Comparison of ENCODE assay signal across 15 mouse cellular contexts in the genomic region with DNA sequence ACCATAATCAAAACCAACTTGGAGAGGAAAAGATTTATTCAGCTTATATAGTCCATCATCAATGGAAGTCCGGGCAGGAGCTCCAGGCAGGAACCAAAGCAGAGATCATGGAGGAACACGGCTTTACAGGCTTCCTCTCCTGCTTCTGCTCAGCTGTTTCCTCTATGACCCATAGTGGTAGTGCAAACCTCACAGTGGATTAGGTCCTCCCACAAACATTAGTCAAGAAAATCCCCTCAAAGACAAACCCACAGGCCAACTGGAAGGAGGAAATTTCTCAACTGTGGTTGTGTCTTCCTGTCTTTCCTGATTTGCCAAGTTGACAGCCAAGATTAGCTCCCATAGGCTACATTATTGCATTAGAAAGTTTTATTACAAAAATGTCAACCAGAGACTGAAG.
"Had no signal": no experiment of that assay in that cellular context is flagged by ENCODE, and none has a peak within 500 bp of the region (broad histone marks: within the 10 kb centered on the region; RNA-seq: fewer than 3 reads in every experiment).

No protein-coding gene starts in this region.

- ATAC-seq: intestine, postnatal 0 days; liver, embryonic 12.5 days; midbrain, embryonic 15.5 days had no signal

- H3K4me2 ChIP-seq: limb, embryonic 13.5 days; liver, embryonic 12.5 days; liver, embryonic 15.5 days; lung, embryonic 15.5 days; midbrain, embryonic 12.5 days; midbrain, embryonic 15.5 days had no signal

- H3K4me3 ChIP-seq: limb, embryonic 10.5 days; limb, embryonic 13.5 days; liver, embryonic 12.5 days; liver, embryonic 15.5 days; lung, embryonic 15.5 days; midbrain, embryonic 12.5 days; midbrain, embryonic 15.5 days had no signal

- DNase-seq: kidney, adult 2 months; kidney, postnatal 36 days; liver; lung, adult 18-20 months; lung, postnatal 14 days; thymus, adult 18-20 months; thymus, postnatal 36 days had no signal

- H3K36me3 ChIP-seq: limb, embryonic 10.5 days; limb, embryonic 13.5 days; liver, embryonic 12.5 days; liver, embryonic 15.5 days; lung, embryonic 15.5 days; midbrain, embryonic 15.5 days had no signal

- H3K27me3 ChIP-seq: limb, embryonic 13.5 days; liver, embryonic 12.5 days; liver, embryonic 15.5 days; lung, embryonic 15.5 days; midbrain, embryonic 12.5 days; midbrain, embryonic 15.5 days had no signal
